Comparison of ENCODE assay signal across 8 mouse cellular contexts in the genomic region with DNA sequence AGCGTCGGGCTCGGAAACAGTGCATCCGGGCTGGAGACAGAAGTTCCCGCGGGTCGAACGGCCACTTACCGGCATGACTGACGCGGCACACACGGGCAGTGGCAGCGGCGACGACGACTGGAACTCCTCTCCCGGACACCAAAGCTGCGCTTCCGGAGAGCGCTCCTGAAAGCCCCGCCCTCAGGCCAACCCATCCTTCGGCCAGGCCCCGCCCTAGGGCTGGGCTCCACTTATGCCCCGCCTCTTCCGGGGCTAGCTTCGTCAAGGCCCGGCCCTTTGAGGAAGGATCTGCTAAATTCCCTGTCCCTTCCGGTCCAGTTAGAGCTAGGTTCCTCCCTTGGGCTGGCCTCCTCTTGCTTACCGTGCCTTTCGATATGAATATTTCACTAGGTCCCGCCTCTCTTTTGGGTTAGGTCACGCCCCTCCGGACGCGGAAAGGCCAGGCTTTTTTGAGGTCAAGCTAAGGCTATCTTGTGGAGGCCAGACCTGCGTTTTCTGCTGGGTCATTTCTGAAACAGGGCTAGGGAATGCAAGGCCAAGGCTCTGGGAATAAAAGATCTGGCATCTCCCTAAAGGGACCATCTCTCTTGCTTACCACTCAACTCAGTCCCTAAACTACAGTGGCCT. TPM values are rescaled to one million over a fixed set of nuclear protein-coding genes. Genes with fewer than 3 reads are reported as not detected.
DNase-seq lines count a peak whose midpoint lies in the region; ATAC-seq and TF ChIP-seq lines count a peak whose summit lies in the region.

Gene Atox1, minus strand, starts transcription at position 221 of the 627 bp plus-strand sequence.

- no peaks in the 10 kb centered on the region for H3K27me3 ChIP-seq in kidney, embryonic 14.5 days (ENCODE audit: control insufficient read depth, insufficient read depth, low read length)
- H3K27me3 ChIP-seq in limb, embryonic 15.5 days, result no peaks in the 10 kb centered on the region

- peak; percentile 89 for TF ChIP-seq POLR2A in bone marrow macrophage, adult 2 months (IDR thresholded peaks at IDR 0.05; ENCODE audit: borderline replicate concordance, low read depth, low read length)
- TF ChIP-seq POLR2A in embryonic fibroblast, embryonic 13.5 days (IDR thresholded peaks at IDR 0.05; ENCODE audit: low read depth, low read length), result peak; percentile 96

- H3K4me3 ChIP-seq in bone marrow macrophage, adult 2 months (ENCODE audit: insufficient read depth, low read length), result peak within 1 kb of the TSS; percentile 83
- H3K4me3 ChIP-seq in embryonic fibroblast, embryonic 13.5 days (ENCODE audit: insufficient read depth, low read length), result peak within 1 kb of the TSS; percentile 88
- H3K4me3 ChIP-seq in kidney, embryonic 14.5 days (ENCODE audit: low read length), result peak within 1 kb of the TSS; percentile 63
- peak within 1 kb of the TSS; percentile 61 for H3K4me3 ChIP-seq in limb, embryonic 15.5 days

- no peaks in the 10 kb centered on the region for H3K36me3 ChIP-seq in kidney, embryonic 14.5 days (ENCODE audit: control insufficient read depth, insufficient read depth, low read length)
- H3K36me3 ChIP-seq in limb, embryonic 15.5 days, result 0 out of 2 replicates have a peak, but pooled peaks cover 2% of the 10 kb centered on the region

- peak; percentile 97 for ATAC-seq in kidney, embryonic 14.5 days (ENCODE audit: low FRiP score, low TSS enrichment)
- ATAC-seq in limb, embryonic 15.5 days (ENCODE audit: insufficient number of reproducible peaks, low FRiP score, low TSS enrichment, low read depth), result peak; percentile 94

- no peaks in the 10 kb centered on the region for H3K9me3 ChIP-seq in kidney, embryonic 14.5 days (ENCODE audit: control insufficient read depth, low read length)
- no peaks in the 10 kb centered on the region for H3K9me3 ChIP-seq in limb, embryonic 15.5 days

- no peak for TF ChIP-seq CTCF in bone marrow macrophage, adult 2 months (IDR thresholded peaks at IDR 0.05; ENCODE audit: low read depth, low read length)
- no peak for TF ChIP-seq CTCF in embryonic fibroblast, embryonic 13.5 days (IDR thresholded peaks at IDR 0.05; ENCODE audit: borderline replicate concordance, insufficient read depth, low read length)

- H3K4me1 ChIP-seq in bone marrow macrophage, adult 2 months (ENCODE audit: control insufficient read depth, insufficient read depth, low read length), result peaks cover 42% of the 10 kb centered on the region
- H3K4me1 ChIP-seq in embryonic fibroblast, embryonic 13.5 days (ENCODE audit: control insufficient read depth, insufficient read depth, low read length), result 0 out of 2 replicates have a peak, but pooled peaks cover 5% of the 10 kb centered on the region
- H3K4me1 ChIP-seq in kidney, embryonic 14.5 days (ENCODE audit: control insufficient read depth, insufficient read depth, low read length), result peaks cover 22% of the 10 kb centered on the region
- H3K4me1 ChIP-seq in limb, embryonic 15.5 days, result peaks cover 27% of the 10 kb centered on the region

- peak within 1 kb of the TSS; percentile 69 for H3K9ac ChIP-seq in kidney, embryonic 14.5 days (ENCODE audit: low read depth, low read length)
- peak within 1 kb of the TSS; percentile 64 for H3K9ac ChIP-seq in limb, embryonic 15.5 days

- DNase-seq in A20 (ENCODE audit: low read depth, low spot score), result peak; percentile 99
- DNase-seq in heart, adult 9 months (ENCODE audit: low spot score in 2 of 2), result peak; percentile 97 to 98
- peak; percentile 92 to 95 for DNase-seq in monocyte, adult 2 months (ENCODE audit: low read depth in 1 of 2, low spot score in 2 of 2)
- peak; percentile 94 to 97 for DNase-seq in spleen, postnatal 36 days (ENCODE audit: low spot score in 2 of 2)

- H3K27ac ChIP-seq in bone marrow macrophage, adult 2 months (ENCODE audit: insufficient read depth, low read depth, low read length), result peak within 1 kb of the TSS; percentile 69
- peak within 1 kb of the TSS; percentile 56 for H3K27ac ChIP-seq in embryonic fibroblast, embryonic 13.5 days (ENCODE audit: insufficient read depth, low read length)
- peak within 1 kb of the TSS; percentile 81 for H3K27ac ChIP-seq in kidney, embryonic 14.5 days (ENCODE audit: low read depth, low read length)
- peak within 1 kb of the TSS; percentile 75 for H3K27ac ChIP-seq in limb, embryonic 15.5 days

- H3K4me2 ChIP-seq in kidney, embryonic 14.5 days (replicated peaks; ENCODE audit: low read depth, low read length), result peak within 1 kb of the TSS; percentile 67
- peak within 1 kb of the TSS; percentile 85 for H3K4me2 ChIP-seq in limb, embryonic 15.5 days

- WGBS in kidney, embryonic 14.5 days, result under 1% methylated on average over 35 of the region's 36 CpGs
- under 1% methylated on average over 36 of the region's 36 CpGs for WGBS in limb, embryonic 15.5 days

RNA-seq across cellular contexts. Expression of gene Atox1, which starts in this region (rescaled TPM):
- 363 and 383 TPM in 2 replicates for polyA plus RNA-seq in bone marrow macrophage, adult 2 months (2012; ENCODE audit: insufficient read depth, insufficient read length, missing spikeins)
- polyA plus RNA-seq in embryonic fibroblast, embryonic 13.5 days (2011; ENCODE audit: insufficient read length, low read depth, missing spikeins), result 114 and 118 TPM in 2 replicates
- 389 and 470 TPM in 2 replicates for polyA plus RNA-seq in kidney, embryonic 14.5 days (2014; fragmentation: Nextera tagmentation; extraction: Ambion mirVana)
- 448 and 491 TPM in 2 replicates for polyA plus RNA-seq in limb, embryonic 15.5 days (2015; fragmentation: Nextera tagmentation; extraction: Ambion mirVana)

Comparison
In these comparisons a context has a peak if more than half of its experiments do, and no peak if none do; other contexts are left out.
1. Peak in every context shown above with its lines: DNase-seq, ATAC-seq, H3K4me3 ChIP-seq and H3K27ac ChIP-seq.